Mouse (Mus musculus) brain, embryonic 14.5 days (tissue): ENCODE data around the gene Foxj1.

Experiments
- CTCF ChIP-seq: fragments of 200-500 bp; IDR thresholded peaks from 2 replicates; pipeline ENCODE4 v1.5.1; 2012; ENCODE audit warnings: inconsistent platforms, mild to moderate bottlenecking, moderate library complexity, borderline replicate concordance; ENCODE audit not compliant: insufficient read depth, insufficient read length; ENCODE audit errors: extremely low read depth
- POLR2A ChIP-seq: fragments of 200-500 bp; IDR thresholded peaks from 2 replicates; pipeline ENCODE4 v1.6.1; 2012; ENCODE audit warnings: mild to moderate bottlenecking, inconsistent platforms, borderline replicate concordance; ENCODE audit not compliant: poor library complexity, insufficient read depth, insufficient read length, severe bottlenecking; ENCODE audit errors: extremely low read depth

DNA sequence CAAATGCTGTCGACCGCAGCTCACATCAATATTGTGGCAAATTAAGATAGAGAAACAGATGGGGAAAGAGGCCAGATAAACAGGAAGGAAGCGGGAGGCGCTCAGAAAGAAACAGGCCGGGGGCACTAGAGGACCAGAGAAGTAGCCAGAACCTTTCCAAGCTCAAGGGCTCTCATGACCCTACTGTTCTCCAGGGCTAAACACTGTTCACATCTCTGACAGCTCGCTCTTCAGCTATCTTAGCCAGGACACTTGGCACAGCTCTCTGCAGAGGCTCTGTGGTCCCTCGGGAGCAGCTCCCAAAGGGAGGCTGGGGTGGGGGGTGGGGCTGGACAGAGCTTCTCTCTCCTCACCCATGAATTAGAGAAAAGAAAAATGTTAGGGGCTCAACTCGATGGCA lies 44.6 kb downstream of the Foxj1 start:
- TF ChIP-seq POLR2A (no peak), CTCF (no peak)
